Mouse (Mus musculus): Measurements from ENCODE around the gene Ddb2. TPM values are rescaled to one million over a fixed set of nuclear protein-coding genes. Genes with fewer than 3 reads are reported as not detected.

Gene Ddb2
- polyA plus RNA-seq, 1 experiment = 2.0 TPM

DNA sequence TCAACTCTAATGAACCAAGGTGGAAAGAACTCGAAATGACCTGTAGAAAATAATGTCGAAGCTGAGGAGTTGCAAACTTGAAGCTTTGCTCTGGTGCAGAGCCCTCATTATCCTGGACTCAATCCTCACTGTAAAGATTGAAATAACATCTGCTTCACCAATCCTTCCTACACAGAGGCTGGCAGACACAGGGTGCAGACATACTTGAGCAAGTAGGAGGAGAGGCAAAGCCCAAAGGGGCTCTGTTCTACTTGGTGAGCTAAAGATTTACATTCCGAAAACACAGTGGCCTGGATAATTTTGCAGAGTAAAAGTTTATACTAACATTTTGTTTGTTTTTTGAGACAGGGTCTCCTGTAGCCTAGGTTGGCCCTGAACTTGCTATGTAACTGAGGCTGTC lies 37.9 kb downstream of the Ddb2 start:
- Histone ChIP-seq H3K79me2 (ENCODE audit: control insufficient read depth, insufficient read depth) (no peaks in the 10 kb centered on the region), H3ac (ENCODE audit: control insufficient read depth, insufficient read length) (no peak overlapping the region), H3K4me2 (ENCODE audit: low read depth) (no peak overlapping the region), H3K36me3 (ENCODE audit: control insufficient read depth, insufficient read depth) (no peaks in the 10 kb centered on the region), H3K4me3 (no peak overlapping the region), H3K27me3 (ENCODE audit: control insufficient read depth, insufficient read depth, insufficient read length) (no peaks in the 10 kb centered on the region)
- TF ChIP-seq POLR2A (IDR thresholded peaks at IDR 0.05; ENCODE audit: insufficient read length, low read depth) = no peak
- TF ChIP-seq MYOD1 (IDR thresholded peaks at IDR 0.05; ENCODE audit: control insufficient read depth in 1 of 3, insufficient read length in 2 of 3, low read depth in 2 of 3) = no peak
- TF ChIP-seq CEBPB (IDR thresholded peaks at IDR 0.05; ENCODE audit: insufficient read depth, poor library complexity, severe bottlenecking) = no peak
- no peak for TF ChIP-seq POLR2AphosphoS2 (IDR thresholded peaks at IDR 0.05; ENCODE audit: insufficient read length, low read depth)
- TF ChIP-seq TCF3 (IDR thresholded peaks at IDR 0.05; ENCODE audit: insufficient read length, low read depth) = no peak
- no peak for TF ChIP-seq REST (IDR thresholded peaks at IDR 0.05; ENCODE audit: insufficient read depth, insufficient read length)

DNA sequence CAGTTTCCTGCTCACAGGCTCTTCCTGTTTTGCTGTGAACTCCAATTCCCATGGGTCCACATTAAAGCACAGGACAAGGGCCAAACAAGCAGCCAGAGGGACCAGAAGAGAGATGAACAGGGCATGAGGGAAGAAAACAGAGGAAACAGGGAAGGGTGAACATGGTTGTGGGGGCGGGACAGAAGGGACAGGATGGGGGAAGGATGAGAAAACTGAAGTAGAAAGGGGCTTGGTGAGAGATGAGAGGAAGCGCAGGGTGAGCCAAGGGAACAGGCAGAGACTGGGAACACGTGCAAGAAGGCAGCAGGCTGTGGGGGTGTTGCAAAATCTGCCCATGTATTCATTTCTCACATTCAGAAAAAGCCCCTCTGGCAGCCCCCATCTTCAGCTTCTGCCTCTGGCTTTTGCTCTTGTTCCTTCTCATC lies 40.2 kb downstream of the Ddb2 start:
- no peak overlapping the region for H3K4me2 ChIP-seq (ENCODE audit: low read depth)
- H3K79me2 ChIP-seq (ENCODE audit: control insufficient read depth, insufficient read depth) = no peaks in the 10 kb centered on the region
- no peak overlapping the region for H3ac ChIP-seq (ENCODE audit: control insufficient read depth, insufficient read length)
- H3K36me3 ChIP-seq (ENCODE audit: control insufficient read depth, insufficient read depth) = no peaks in the 10 kb centered on the region
- no peaks in the 10 kb centered on the region for H3K27me3 ChIP-seq (ENCODE audit: control insufficient read depth, insufficient read depth, insufficient read length)
- TF ChIP-seq TCF3 (IDR thresholded peaks at IDR 0.05; ENCODE audit: insufficient read length, low read depth) = no peak
- no peak for TF ChIP-seq CEBPB (IDR thresholded peaks at IDR 0.05; ENCODE audit: insufficient read depth, poor library complexity, severe bottlenecking)
- TF ChIP-seq E2F4 (IDR thresholded peaks at IDR 0.05; ENCODE audit: insufficient read depth) = no peak
- no peak for TF ChIP-seq REST (IDR thresholded peaks at IDR 0.05; ENCODE audit: insufficient read depth, insufficient read length)
- no peak for TF ChIP-seq MAX (IDR thresholded peaks at IDR 0.05; ENCODE audit: low read depth)
- TF ChIP-seq MYOD1 (IDR thresholded peaks at IDR 0.05; ENCODE audit: control insufficient read depth in 1 of 3, insufficient read length in 2 of 3, low read depth in 2 of 3) = no peak
- H3K4me3 ChIP-seq = no peak overlapping the region

DNA sequence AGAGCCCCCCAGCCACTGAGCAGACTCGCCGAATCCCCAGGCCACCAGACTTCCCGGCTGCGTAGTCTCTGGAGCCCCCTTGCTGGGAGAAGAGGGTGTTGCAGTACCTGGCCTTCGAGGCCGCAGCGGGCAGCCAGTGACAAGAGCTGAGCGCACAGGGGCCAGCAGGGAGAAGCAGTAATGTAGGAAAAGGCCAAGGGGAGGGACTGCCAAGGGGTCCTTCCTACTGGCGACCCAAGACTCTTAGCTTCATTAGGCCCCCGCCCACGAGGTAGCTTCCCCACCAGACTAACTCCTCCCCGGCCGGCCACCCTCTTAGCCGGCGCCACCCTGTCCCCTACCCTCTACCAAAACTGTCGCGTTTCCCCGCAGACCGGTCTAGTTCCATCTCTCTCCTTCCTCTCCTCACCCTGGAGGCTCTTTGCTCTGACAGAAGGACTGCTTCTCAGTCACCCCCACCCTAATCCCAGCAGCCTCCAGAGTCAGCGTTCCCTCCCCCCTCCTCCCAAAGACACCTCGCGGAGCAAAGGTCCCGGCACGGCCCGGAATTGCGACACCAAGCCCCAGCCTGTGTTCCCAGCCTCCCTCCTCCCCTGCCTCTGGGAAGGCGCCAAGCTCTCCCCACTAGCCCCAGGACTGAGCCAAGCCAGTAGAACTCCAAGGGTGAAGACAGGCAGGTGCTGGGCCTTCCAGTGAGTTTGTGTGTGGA lies 42.0 kb downstream of the Ddb2 start:
- Histone ChIP-seq H3K27me3 (ENCODE audit: control insufficient read depth, insufficient read depth, insufficient read length) (no peaks in the 10 kb centered on the region), H3ac (ENCODE audit: control insufficient read depth, insufficient read length) (no peak overlapping the region), H3K36me3 (ENCODE audit: control insufficient read depth, insufficient read depth) (no peaks in the 10 kb centered on the region), H3K4me2 (ENCODE audit: low read depth) (no peak overlapping the region), H3K4me3 (no peak overlapping the region), H3K79me2 (ENCODE audit: control insufficient read depth, insufficient read depth) (no peaks in the 10 kb centered on the region)
- TF ChIP-seq POLR2AphosphoS2 (IDR thresholded peaks at IDR 0.05; ENCODE audit: insufficient read length, low read depth) = no peak
- no peak for TF ChIP-seq USF1 (IDR thresholded peaks at IDR 0.05; ENCODE audit: low read depth)
- TF ChIP-seq CEBPB (IDR thresholded peaks at IDR 0.05; ENCODE audit: insufficient read depth, poor library complexity, severe bottlenecking) = no peak
- no peak for TF ChIP-seq MAX (IDR thresholded peaks at IDR 0.05; ENCODE audit: low read depth)
- no peak for TF ChIP-seq E2F4 (IDR thresholded peaks at IDR 0.05; ENCODE audit: insufficient read depth)
- TF ChIP-seq TCF3 (IDR thresholded peaks at IDR 0.05; ENCODE audit: insufficient read length, low read depth) = no peak
- no peak for TF ChIP-seq MYOG (IDR thresholded peaks at IDR 0.05; ENCODE audit: control insufficient read depth in 1 of 3, insufficient read depth in 1 of 3, insufficient read length in 2 of 3, low read depth in 2 of 3)
- no peak for TF ChIP-seq SRF (IDR thresholded peaks at IDR 0.05; ENCODE audit: control insufficient read depth, insufficient read length, low read depth)
- TF ChIP-seq TCF12 (IDR thresholded peaks at IDR 0.05; ENCODE audit: insufficient read depth, poor library complexity, severe bottlenecking) = no peak
- no peak for TF ChIP-seq POLR2A (IDR thresholded peaks at IDR 0.05; ENCODE audit: insufficient read length, low read depth)

DNA sequence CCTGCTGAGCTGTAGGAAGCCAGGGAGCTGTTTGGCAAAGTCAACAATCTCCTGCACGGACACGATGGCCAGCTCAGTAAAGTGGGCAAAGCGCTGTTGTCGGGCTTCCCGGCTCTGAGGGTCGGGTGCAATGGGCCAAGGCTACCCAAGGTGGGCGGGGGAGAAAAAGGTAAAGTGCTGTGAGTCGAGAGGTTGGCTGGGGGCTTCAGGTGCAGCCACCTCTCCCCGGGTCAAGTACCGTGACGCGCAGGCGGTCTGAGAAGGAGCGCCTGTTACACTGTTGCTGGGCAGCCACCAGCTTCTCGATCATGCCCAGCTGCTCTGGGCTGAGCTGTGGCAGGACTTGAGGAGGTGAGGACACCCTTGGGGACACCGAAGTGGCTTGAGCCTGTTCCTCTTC lies 46.3 kb downstream of the Ddb2 start:
- Histone ChIP-seq H3K27me3 (ENCODE audit: control insufficient read depth, insufficient read depth, insufficient read length) (no peaks in the 10 kb centered on the region), H3K4me2 (ENCODE audit: low read depth) (no peak overlapping the region), H3K79me2 (ENCODE audit: control insufficient read depth, insufficient read depth) (no peaks in the 10 kb centered on the region), H3K4me3 (no peak overlapping the region), H3K36me3 (ENCODE audit: control insufficient read depth, insufficient read depth) (no peaks in the 10 kb centered on the region), H3ac (ENCODE audit: control insufficient read depth, insufficient read length) (no peak overlapping the region)
- no peak for TF ChIP-seq POLR2A (IDR thresholded peaks at IDR 0.05; ENCODE audit: insufficient read length, low read depth)
- no peak for TF ChIP-seq REST (IDR thresholded peaks at IDR 0.05; ENCODE audit: insufficient read depth, insufficient read length)
- TF ChIP-seq E2F4 (IDR thresholded peaks at IDR 0.05; ENCODE audit: insufficient read depth) = no peak
- TF ChIP-seq SRF (IDR thresholded peaks at IDR 0.05; ENCODE audit: control insufficient read depth, insufficient read length, low read depth) = no peak
- TF ChIP-seq USF1 (IDR thresholded peaks at IDR 0.05; ENCODE audit: low read depth) = no peak
- no peak for TF ChIP-seq TCF12 (IDR thresholded peaks at IDR 0.05; ENCODE audit: insufficient read depth, poor library complexity, severe bottlenecking)
- no peak for TF ChIP-seq TCF3 (IDR thresholded peaks at IDR 0.05; ENCODE audit: insufficient read length, low read depth)
- no peak for TF ChIP-seq CEBPB (IDR thresholded peaks at IDR 0.05; ENCODE audit: insufficient read depth, poor library complexity, severe bottlenecking)
- TF ChIP-seq POLR2AphosphoS2 (IDR thresholded peaks at IDR 0.05; ENCODE audit: insufficient read length, low read depth) = no peak
- no peak for TF ChIP-seq MAX (IDR thresholded peaks at IDR 0.05; ENCODE audit: low read depth)
- TF ChIP-seq MYOG (IDR thresholded peaks at IDR 0.05; ENCODE audit: control insufficient read depth in 1 of 3, insufficient read depth in 1 of 3, insufficient read length in 2 of 3, low read depth in 2 of 3) = no peak
- no peak for TF ChIP-seq MYOD1 (IDR thresholded peaks at IDR 0.05; ENCODE audit: control insufficient read depth in 1 of 3, insufficient read length in 2 of 3, low read depth in 2 of 3)

DNA sequence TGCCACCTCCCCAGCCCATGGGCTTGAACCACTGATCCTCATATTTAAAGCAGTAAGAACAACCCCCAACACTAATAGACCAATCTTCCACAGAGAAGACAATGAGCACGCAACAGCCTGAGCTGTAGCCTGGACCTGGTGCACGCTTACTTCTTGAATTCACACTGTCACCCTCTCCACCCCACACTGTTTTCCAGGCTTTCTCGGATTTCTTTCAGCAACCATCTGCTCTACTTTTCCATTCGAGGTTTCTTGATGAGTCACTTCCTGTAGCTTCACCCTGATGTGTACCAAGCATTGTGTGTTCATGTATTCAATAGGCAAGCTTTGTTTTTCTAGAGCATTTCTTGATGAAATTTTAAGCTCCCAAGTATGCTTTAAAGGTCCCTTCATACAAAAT lies 49.4 kb downstream of the Ddb2 start:
- peak overlapping the region; percentile 53 for H3K4me2 ChIP-seq (ENCODE audit: low read depth)
- TF ChIP-seq REST (IDR thresholded peaks at IDR 0.05; ENCODE audit: insufficient read depth, insufficient read length) (no peak), MYOD1 (IDR thresholded peaks at IDR 0.05; ENCODE audit: control insufficient read depth in 1 of 3, insufficient read length in 2 of 3, low read depth in 2 of 3) (peak in 1 of 3 experiments; percentile 15), TCF3 (IDR thresholded peaks at IDR 0.05; ENCODE audit: insufficient read length, low read depth) (no peak), USF1 (IDR thresholded peaks at IDR 0.05; ENCODE audit: low read depth) (no peak), CEBPB (IDR thresholded peaks at IDR 0.05; ENCODE audit: insufficient read depth, poor library complexity, severe bottlenecking) (no peak)
- no peak overlapping the region for H3ac ChIP-seq (ENCODE audit: control insufficient read depth, insufficient read length)
- no peaks in the 10 kb centered on the region for H3K36me3 ChIP-seq (ENCODE audit: control insufficient read depth, insufficient read depth)
- H3K27me3 ChIP-seq (ENCODE audit: control insufficient read depth, insufficient read depth, insufficient read length) = no peaks in the 10 kb centered on the region
- H3K4me3 ChIP-seq = no peak overlapping the region
- H3K79me2 ChIP-seq (ENCODE audit: control insufficient read depth, insufficient read depth) = no peaks in the 10 kb centered on the region
